Mouse (Mus musculus) G1E-ER4 (cell line): ENCODE measurements around the gene Ttc28. TPM values are rescaled to one million over a fixed set of nuclear protein-coding genes. Genes with fewer than 3 reads are reported as not detected.

Experiments used
- GATA1 ChIP-seq: IDR thresholded peaks from one replicate; pipeline ENCODE4 v1.8.0; 2012; ENCODE audit warnings: low read length, inconsistent platforms
- polyA plus RNA-seq: library from polyadenylated mRNA; stranded (reverse); fragments of >175 nt; gene quantifications from 2 replicates; pipeline ENCODE4 v1.2.3, GENCODE M21; 2012

Gene Ttc28
- polyA plus RNA-seq, 1 experiment = 0.62 TPM

GRCm38 (mm10) chr5:111269613-111270205, 390.1 kb downstream of the Ttc28 start:
- no peak for TF ChIP-seq GATA1

- TF ChIP-seq GATA1 = no peak
Observed at GRCm38 (mm10) chr5:111270246-111271002, 390.8 kb downstream of the Ttc28 start.

DNA sequence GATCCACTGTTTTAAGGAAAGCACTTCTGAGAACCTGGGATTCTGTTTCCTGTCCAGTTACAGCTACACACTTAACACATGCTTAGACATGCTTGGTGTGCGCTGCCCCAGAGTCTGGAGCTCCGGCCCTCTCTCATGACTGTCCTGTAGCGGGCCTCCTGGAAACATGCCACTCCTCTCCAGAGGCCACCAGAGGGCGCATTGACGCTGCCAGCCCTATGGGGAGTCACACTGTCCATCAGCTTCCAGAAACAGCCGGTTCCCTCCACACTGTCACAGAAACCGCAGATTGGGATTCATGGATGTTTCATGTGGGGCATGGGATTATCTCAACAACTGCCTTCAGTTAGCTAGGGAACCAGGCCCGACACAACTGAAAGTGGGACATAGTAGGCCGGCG, 394.0 kb downstream of the Ttc28 start:
- no peak for TF ChIP-seq GATA1

DNA sequence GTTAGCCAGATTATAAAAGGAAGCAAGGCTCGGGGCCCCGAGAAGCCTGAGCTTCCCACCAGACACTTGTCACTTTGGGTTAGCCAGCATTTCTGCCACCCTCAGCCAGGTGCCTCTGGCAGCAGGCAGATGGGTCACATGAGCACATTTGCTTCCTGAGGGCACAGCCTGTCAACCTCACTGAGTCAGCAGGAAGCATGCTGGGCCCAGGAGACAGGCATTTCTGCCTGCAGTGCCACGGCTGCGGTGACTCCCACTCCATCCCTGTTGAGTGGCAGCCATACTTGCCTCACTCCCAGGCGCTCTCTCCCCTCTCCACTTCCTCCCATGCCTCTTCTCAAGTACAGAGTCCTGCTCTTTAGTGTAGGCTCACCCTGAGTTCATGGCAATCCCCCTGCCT, 395.3 kb downstream of the Ttc28 start:
- no peak for TF ChIP-seq GATA1

DNA sequence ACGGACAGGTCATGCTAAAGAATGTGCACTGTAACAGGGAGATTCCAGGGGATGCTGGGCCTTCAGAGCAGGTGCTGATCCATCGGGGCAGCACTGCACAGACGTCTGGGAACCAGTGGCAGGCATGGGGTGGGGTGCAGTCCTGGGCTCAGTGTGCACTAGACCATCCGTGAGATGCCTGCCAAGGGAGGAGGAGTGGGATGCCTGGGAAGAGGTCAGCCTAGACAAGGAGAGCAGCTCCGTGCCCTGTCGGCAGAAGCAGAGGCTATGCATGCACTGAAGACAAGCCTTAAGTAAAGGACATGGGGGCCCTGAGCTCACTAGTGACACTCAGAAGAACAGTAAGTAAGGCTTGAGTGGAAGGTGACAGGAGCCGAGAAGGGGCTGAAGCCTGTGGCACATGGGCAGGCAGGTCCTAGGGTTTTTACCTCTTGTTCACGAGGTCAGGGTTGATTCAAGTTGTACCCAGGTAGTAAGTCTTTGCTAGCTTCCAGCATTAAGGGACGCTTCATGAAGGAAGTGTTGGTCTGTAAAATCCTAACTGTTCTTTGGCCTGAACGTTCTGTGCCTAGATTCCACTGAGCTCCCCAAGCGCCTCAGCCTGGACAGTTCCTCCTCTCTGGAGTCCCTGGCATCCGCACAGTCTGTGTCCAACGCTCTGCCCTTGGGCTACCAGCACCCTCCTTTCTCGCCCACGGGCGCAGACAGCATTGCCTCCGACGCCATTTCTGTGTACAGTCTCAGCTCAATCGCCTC, 405.0 kb downstream of the Ttc28 start:
- TF ChIP-seq GATA1 = no peak

GRCm38 (mm10) chr5:111287571-111287970, 408.0 kb downstream of the Ttc28 start:
- TF ChIP-seq GATA1 = no peak

GRCm38 (mm10) chr5:111288486-111288885, 408.9 kb downstream of the Ttc28 start:
- TF ChIP-seq GATA1 = no peak

- TF ChIP-seq GATA1 = no peak
Observed at GRCm38 (mm10) chr5:111290071-111290470, 410.5 kb downstream of the Ttc28 start.

- TF ChIP-seq GATA1 = no peak
Observed at GRCm38 (mm10) chr5:111291639-111292038, 412.0 kb downstream of the Ttc28 start.

DNA sequence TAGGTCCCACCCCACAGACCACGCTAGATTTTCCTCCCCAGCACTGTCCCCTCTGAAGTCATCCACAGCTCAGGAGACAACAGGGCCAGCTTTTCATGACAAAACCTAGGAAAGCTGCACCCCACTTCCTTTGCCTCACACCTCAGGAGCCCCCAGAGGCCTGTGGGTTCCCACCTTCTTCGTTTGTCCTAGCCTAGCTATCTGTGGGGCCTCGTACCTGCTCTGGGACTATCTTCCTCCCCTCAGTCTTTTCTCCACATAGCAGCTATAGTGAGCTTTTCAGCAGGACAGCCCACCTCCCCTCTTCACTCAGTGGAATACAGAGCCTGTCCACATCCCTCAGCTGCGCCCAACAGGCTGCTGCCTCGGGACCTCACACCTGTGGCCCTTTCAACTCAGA, 418.2 kb downstream of the Ttc28 start:
- no peak for TF ChIP-seq GATA1

GRCm38 (mm10) chr5:111298706-111299105, 419.1 kb downstream of the Ttc28 start:
- TF ChIP-seq GATA1 = no peak

DNA sequence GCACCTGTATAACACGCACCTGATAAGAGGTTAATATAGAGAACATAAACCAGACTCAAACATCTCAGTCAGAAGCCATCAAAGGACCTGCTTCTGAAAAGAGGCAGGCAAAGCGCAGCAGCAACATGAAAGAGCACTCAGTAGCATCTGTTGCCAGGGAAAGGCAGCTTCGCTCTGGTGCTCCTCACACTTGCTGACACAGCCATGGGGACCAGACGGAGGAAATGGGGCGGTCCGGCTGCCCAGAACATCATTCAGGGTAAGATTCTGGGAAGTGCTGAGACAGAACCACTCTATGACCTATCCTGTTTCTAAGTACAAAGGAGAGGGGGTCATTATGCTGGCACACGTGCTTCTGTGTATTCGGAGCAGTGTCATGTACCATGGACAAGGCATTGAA, 421.2 kb downstream of the Ttc28 start:
- TF ChIP-seq GATA1 = no peak

DNA sequence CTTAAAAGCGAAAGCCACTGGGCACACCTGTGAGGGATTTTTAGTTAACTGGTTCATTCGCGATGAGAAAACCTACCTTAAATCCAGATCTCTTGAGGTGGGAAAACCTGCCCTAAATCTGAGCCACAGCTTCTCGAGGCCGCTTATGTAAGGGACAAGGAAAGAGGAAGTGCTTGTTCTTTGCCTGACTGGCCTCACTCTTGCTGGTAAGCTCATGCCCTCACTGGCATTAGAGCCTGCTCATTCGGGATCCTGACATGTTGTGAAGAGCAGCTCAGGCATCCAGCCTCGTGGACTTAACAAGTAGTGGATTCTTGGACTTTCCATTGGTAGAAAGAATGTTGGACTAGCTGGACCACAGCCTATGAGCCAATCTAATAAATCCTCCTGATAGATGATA, 422.1 kb downstream of the Ttc28 start:
- TF ChIP-seq GATA1 = no peak

DNA sequence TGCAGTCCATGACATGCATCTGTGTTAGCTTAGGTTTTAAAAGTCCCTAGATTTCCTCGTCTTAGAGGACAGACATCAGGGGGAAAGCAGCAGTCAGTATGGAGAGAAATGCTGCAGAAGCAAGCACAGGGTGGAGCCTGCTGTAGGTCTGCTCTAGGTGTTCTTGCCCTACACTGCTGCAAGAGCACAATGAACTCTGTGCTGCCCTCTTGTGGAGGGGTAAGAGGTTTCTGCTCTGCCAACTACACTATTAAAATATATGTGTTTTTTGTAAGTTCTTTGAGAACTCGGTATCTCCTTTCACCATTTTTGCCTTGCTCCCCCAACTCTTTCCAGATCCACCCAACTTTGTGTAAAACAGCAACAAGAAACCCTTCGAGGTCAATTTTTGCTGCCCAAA, 425.1 kb downstream of the Ttc28 start:
- no peak for TF ChIP-seq GATA1

DNA sequence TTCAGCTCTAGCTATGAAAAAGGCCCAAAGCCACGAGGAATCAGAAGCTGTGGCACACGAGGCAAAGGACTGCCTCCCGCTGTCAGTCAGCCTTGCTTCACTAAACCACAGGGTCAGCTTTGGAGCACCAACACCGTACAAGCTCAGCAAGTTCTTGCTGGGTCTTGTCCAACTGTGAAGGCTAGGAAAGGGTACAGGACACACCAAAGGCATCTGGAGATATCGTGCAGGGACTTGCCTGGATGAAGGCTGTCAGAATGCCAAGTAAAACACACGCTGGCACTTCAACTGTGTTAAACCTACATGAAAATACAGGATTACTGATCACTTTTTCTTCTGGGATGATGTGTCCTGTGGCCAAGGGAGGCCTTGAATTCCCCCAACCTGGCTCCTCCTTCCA, 430.6 kb downstream of the Ttc28 start:
- TF ChIP-seq GATA1 = no peak

DNA sequence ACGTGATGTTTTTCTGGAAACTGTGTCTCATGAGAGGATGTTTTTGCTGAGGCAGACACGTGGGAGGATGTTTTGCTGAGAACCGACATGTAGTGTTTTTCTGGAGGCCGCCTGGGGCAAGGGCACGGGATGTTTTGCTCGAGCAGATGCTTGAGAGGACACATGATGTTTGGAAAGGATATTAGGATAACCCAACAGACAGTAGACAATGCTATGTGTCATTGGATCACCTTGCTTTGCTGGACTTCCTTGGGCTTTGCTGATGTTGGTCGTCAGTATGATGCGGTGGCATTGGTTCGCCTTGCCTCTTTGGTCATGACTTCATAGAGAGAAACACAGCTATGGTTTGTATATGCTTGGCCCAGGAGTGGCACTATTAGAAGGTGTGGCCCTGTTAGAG, 434.2 kb downstream of the Ttc28 start:
- no peak for TF ChIP-seq GATA1

DNA sequence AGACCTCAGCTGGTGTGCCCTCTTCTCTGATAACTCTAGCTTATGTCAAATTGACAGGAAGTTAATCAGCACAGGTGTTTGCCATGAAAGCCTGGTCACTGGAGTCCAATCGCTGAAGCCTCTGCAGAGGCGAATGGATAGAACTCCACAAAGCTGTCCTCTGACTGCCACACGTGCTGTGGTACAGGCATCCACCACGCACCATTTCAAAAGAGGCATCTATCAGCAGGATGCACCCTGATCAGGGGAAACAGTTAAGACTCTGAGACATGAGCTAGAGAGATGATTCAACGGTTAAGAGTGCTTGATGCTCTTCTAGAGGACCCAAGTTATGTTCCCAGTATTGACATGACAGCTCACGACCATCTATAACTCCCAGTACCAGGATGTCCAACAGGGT, 435.5 kb downstream of the Ttc28 start:
- TF ChIP-seq GATA1 = no peak
